Mouse (Mus musculus) cerebellum, adult 8-10 months (tissue): ENCODE data around the gene Ltb4r1.

Experiments used
- DNase-seq: peaks from one replicate; pipeline ENCODE4 v3.0.0; 2022

Ltb4r1 gene

GRCm38 (mm10) chr14:55747051-55747847 is 18.5 kb upstream of the Ltb4r1 start:
- DNase-seq = no peak

DNA sequence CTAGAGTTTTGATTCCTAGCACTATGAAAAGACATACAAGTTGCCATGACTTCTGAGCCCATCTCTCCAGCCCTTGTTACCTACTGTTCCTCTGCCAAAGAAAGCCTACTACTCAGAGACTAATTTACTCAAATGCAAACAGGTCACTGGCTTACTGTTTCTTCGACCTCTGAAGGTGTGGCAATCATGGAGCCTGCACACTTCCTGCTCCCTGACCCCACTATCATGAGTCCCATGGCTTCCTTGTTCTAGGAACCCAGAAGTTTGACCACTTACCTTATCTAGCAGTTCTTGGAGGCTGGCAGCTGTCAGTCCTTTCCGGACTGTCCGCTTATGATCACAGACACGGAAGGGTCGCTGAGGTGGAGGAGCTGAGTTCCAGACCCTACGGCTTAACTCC is 8.2 kb upstream of the Ltb4r1 start:
- no peak for DNase-seq

DNA sequence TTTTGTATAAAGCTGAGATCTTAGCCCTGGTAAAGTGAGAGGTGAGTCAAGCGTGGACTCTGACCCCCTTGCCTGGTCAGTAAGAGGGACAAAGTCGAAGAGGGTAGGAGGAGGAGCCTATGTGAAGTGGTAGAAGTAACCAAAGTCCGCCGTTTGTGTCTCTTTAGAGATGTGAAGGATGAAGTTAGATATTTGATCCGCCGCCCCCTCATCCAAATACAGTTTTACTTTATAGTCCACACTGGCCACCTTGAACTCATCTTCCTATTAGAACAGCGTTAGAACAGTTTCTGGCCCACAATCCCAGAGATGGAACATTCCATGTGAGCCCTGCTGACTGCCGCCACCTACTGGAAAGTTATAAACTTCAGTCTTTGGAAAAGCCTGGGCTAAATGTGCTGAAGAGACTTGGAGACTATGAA is 7.4 kb upstream of the Ltb4r1 start, which contains the start of gene Cideb:
Cideb (minus strand) TSS at position 96 of the 422 bp plus-strand sequence.
- peak; percentile 33 for DNase-seq

DNA sequence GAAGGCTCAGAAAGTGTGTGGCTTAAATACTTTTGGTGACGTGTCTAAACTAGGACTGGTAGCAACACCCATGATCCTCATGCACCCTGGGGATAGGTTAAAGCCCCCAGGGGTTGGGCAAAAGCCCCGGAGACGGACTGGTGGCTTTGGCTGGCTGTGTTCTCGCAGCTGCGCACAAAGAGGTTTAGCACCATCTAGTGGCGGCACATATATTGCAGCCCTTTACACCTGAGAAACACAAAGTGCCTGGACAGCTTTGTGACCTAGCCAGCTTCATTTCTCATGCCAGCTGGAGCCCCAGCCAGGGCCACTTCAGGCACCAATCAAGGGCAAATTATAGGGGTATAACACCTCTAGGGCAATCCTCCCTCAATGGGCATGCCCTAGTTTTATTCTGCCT is 5.6 kb upstream of the Ltb4r1 start:
- peak; percentile 89 for DNase-seq

DNA sequence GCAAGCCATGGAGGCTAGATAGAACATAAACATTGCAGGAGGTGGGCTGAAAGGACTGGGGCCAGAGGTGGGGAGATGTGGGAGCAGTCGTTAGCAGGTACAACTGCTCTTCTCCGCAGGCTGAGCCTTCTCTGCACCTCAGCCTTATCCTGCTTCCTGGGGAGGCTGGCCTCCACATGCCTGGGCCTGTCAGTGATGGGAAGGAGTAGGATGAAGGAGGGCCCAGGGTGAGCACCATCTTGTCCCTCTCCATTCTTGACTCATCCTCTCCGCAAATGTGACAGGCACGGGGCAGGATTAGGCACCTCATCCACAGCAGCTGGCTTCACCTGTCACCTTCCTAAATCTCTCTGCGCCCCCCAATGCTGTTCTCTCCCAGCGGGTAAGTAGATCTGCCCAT is 4.6 kb upstream of the Ltb4r1 start, which contains the start of gene Ltb4r2:
Ltb4r2 (plus strand) TSS at position 266 of the 400 bp plus-strand sequence.
- no peak for DNase-seq

DNA sequence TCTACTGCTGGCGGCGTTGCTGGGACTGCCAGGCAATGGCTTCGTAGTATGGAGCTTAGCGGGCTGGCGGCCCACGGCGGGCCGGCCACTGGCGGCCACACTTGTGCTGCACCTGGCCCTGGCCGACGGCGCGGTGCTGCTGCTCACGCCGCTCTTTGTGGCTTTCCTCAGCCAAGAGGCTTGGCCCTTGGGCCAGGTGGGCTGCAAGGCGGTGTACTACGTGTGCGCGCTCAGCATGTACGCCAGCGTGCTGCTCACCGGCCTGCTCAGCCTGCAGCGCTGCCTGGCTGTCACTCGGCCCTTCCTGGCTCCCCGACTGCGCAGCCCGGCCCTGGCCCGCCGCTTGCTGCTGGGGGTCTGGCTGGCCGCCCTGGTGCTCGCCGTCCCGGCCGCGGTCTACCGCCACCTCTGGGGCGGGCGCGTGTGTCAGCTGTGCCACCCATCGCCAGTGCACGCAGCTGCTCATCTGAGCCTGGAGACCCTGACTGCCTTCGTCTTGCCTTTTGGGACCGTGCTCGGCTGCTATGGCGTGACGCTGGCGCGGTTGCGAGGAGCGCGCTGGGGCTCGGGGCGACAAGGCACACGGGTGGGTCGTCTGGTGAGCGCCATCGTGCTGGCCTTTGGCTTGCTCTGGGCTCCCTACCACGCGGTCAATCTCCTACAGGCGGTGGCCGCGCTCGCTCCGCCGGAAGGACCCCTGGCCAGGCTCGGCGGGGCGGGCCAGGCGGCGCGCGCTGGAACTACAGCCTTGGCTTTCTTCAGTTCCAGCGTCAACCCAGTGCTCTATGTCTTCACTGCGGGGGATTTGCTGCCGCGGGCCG is 3.6 kb upstream of the Ltb4r1 start:
- peak; percentile 43 for DNase-seq

DNA sequence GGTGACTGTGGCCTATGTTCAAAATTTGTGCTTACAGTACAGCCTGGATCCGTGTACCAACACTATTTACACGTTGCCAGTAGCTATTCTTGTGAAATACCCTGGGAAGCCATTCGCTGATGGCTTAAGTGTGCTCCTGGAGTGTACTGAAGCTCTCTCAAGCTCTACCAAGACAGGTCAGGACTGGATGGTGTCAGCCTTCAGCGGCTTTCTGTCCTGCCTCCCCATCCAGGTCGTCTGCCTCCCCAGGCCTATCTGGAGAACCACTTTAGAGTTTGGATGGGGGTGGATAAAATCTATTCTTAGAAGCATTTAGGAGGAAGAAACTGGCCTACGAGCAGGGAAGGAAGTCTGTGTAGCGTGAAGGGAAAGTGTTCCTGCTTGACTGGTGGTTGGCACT is 2.6 kb upstream of the Ltb4r1 start:
- DNase-seq = no peak

DNA sequence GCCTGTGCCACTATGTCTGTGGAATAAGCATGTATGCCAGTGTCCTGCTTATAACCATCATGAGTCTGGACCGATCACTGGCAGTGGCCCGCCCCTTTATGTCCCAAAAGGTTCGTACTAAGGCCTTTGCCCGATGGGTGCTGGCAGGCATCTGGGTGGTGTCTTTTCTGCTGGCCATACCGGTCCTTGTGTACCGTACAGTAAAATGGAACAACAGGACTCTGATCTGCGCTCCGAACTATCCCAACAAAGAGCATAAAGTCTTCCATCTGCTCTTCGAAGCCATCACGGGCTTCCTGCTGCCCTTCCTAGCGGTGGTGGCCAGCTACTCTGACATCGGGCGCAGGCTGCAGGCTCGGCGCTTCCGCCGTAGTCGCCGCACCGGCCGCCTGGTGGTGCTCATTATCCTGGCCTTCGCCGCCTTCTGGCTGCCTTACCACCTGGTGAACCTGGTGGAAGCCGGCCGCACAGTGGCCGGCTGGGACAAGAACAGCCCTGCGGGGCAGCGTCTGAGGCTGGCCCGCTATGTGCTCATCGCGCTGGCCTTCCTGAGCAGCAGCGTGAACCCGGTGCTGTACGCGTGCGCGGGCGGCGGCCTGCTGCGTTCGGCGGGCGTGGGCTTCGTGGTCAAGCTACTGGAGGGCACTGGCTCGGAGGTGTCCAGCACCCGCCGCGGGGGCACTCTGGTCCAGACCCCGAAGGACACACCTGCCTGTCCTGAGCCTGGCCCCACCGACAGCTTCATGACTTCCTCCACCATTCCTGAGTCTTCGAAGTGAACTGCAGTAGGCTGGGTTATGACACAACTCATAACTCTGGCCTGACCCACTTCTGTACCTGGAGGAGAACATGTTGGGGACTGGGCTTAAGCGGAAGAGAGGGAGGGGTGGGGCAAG is 2.0 kb downstream of the Ltb4r1 start:
- peak; percentile 75 for DNase-seq

DNA sequence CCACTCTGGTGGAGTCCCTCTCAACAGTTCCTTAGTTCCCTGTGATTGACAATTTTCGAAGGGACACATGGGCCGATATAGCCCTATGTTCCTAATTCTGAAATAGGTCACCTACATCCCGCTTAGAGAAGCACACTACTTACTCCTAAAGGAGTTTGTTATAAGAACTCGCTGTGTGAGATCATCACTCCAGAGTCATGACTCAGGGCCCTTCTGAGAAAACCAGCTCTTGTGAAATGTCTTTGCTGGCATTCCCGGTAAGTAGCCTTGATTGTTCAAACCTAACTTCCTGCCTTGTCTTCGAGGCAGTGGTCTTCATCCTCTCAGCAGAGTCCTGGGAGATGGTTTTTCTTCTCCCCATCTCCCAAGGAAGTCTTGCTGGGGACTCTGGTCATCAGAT is 2.8 kb downstream of the Ltb4r1 start:
- DNase-seq = no peak

- no peak for DNase-seq
These were observed 3.4 kb downstream of the Ltb4r1 start for GRCm38 (mm10) chr14:55769087-55769703.

DNA sequence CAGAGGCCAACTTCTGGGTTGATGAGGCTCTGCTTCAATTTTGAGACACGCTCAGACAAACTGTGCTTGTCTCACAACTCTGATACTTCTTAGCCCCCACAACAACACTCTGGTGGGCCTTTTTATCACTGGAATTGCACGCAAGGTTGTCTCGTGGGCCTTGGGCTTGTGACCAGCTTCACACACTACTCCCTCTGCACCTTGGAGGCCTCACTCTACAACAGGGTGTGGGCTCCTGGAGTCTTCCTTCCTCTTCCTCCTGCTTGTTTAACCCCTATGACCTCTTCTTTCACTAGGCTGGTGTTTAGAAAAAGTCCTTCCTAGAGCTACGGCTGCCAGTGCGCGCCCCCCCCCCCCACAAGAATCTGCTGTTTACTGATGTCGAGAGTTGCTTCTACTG is 10.9 kb downstream of the Ltb4r1 start:
- DNase-seq = no peak

DNA sequence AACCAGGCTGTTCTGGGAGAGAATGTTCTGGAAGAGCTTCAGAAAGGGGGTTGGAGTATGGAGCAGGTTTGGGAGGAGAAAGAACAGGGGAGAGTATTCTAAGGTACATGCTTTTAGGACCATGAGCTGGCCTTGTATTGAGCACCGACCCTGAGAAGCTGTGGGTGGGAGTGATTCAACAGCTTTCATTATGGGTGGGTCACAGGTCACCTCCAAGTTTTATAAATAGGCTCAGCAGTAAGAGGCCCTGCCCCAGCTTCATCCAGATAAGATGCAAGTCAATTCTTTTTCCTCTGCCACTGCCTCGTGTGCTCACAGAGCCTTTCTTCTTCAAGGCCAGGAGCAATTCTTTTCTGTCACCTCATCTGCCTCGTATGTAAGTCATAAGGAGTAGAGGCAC is 11.4 kb downstream of the Ltb4r1 start:
- no peak for DNase-seq

DNA sequence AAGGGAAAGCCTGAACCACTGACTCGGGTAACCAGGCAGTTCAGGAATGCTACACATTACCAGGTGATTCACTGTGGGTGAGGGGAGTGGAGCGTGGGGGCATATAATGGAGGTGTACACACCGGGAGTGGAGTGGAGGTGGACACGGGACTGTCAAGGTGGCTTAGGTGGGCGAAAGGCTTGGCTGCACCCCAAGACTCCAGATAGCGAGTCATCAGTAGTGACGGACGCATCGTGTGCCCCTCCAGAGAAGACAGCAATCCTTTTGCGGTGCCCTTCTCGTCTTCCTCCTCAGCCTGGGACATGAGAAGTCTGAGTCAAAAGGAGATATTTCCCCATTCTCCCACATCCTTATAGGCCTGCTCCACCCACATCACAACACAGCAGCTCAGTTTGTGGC is 12.0 kb downstream of the Ltb4r1 start:
- no peak for DNase-seq

GRCm38 (mm10) chr14:55778686-55779085 is 12.9 kb downstream of the Ltb4r1 start:
- DNase-seq = no peak

GRCm38 (mm10) chr14:55779656-55780055 is 13.9 kb downstream of the Ltb4r1 start:
- DNase-seq = no peak

DNA sequence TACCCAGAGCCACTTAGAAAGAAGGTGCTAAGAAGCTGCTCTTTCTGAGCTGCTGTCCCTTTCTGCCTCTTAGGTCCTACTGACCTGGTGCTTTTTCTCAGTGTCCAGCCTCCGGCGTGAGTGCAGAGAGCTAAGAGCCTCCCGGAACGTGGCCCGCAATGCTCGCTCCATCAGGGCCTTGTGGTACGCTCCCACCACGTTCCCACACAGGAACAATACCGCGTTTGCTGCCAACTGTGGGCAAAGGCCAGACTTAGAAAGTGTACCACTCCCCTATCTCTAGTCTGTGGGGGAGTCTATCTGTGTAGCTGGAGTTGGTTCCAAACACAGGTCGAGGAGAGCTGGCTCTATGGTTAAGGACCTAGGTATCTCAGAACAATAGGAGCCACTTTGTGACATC is 15.0 kb downstream of the Ltb4r1 start:
- DNase-seq = no peak

GRCm38 (mm10) chr14:55781310-55781709 is 15.5 kb downstream of the Ltb4r1 start:
- peak; percentile 59 for DNase-seq

- DNase-seq = no peak
These were observed 16.7 kb downstream of the Ltb4r1 start for GRCm38 (mm10) chr14:55782361-55782960.

GRCm38 (mm10) chr14:55783171-55783957 is 17.6 kb downstream of the Ltb4r1 start:
- DNase-seq = no peak

- no peak for DNase-seq
These were observed 18.1 kb downstream of the Ltb4r1 start, which contains the start of gene Adcy4 for GRCm38 (mm10) chr14:55783958-55784235. Adcy4 (minus strand) TSS chr14:55784095.

GRCm38 (mm10) chr14:55785195-55785594 is 19.4 kb downstream of the Ltb4r1 start:
- DNase-seq = no peak
